Mouse (Mus musculus): ENCODE data around the gene Desi1. TPM values are rescaled to one million over a fixed set of nuclear protein-coding genes. Genes with fewer than 3 reads are reported as not detected.
A peak's percentile ranks its signal among the peaks of the same experiment; 100 is the strongest.

Gene Desi1
- polyA plus RNA-seq, 1 experiment: 22.7 TPM

DNA sequence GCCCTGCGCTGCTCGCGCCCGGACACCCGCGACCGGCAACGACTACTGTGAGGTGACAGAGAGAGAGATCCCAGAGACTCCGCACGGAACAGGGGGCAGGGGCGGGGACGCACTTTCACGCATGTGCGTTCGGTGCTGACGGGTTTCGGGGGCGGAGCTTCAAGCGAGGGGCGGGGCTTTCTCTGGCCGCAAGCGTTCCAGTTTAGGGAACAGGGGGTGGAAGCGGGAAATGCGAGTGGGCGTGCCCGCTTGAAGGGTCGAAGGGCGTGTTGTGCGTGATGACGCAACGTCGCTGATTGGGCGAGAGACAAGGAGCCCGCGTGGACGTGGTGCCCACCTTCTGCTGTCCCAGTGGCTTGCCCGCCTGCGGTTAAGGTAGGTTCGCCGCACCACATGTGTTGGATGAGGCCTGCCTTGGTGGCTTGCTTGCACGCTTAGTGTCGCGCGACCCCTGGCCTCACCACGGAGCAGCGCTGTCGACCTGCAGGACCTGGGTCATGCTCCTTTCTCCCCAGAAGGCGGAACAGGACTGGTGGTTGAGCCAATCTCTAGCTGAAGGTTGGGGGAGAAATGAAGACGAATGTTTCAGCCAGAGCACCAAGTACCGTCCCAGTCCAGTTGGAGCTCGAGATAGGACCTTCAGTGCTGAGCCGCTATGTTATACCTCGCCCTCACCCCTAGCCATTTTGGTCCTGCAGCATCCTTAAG lies 17.4 kb downstream of the Desi1 start:
- under 1% methylated on average over 53 of the region's 53 CpGs for WGBS
- Histone ChIP-seq H3K27ac (ENCODE audit: control insufficient read depth, insufficient read depth, low read depth, low read length, poor library complexity) (peak overlapping the region; percentile 51), H3K4me3 (replicated peaks; ENCODE audit: control insufficient read depth, low read depth, low read length) (peak overlapping the region; percentile 79), H3K4me1 (ENCODE audit: control insufficient read depth, insufficient read depth, low read length) (no peaks in the 10 kb centered on the region; the same call in 1 of the 2 replicates)
- peak; percentile 90 for TF ChIP-seq POLR2A (IDR thresholded peaks at IDR 0.05; ENCODE audit: borderline replicate concordance, control insufficient read depth, low read depth, low read length)
- peak; percentile 24; the same call in 1 of the 2 replicates for TF ChIP-seq CTCF (IDR thresholded peaks at IDR 0.05; ENCODE audit: control insufficient read depth, insufficient read depth, low read length)

DNA sequence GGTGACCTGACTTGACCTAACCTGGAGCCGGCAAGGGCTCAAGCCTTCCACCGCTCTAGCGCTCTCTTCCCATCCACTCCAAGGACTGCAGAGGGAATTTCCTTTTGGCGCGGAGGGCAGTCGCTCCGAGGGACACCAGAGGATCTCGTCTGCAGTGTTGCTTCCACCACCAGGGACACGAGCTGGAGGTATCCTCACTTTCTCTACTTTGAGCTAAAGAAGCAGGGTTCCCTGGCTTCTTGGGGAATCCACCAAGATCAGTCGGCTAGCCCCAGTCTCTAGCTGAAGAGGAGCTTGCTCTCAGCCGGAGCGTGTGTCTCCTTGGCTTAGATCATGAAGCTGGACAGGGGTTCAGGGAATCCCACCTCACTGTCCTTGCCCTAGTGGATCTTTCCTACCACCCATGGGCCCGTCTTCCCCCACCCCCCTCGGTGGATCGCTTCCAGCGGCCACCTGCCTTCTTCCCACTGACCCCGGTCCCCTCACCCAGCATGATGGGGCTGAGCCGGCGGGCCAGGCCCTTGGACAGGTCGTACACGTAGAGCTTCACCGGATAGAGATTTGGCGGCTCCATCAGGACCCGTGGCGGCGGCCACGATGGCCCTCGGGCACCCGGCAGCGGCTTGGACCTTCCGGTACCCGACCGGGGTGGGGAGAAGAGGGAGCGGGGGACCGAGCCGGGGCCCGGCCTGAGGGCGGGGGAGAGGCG lies 18.1 kb downstream of the Desi1 start:
- peak overlapping the region; percentile 79 for H3K4me3 ChIP-seq (replicated peaks; ENCODE audit: control insufficient read depth, low read depth, low read length)
- under 1% methylated on average over 39 of the region's 39 CpGs for WGBS
- H3K27ac ChIP-seq (ENCODE audit: control insufficient read depth, insufficient read depth, low read depth, low read length, poor library complexity): peak overlapping the region; percentile 51
- H3K4me1 ChIP-seq (ENCODE audit: control insufficient read depth, insufficient read depth, low read length): no peaks in the 10 kb centered on the region; the same call in 1 of the 2 replicates
- TF ChIP-seq CTCF (IDR thresholded peaks at IDR 0.05; ENCODE audit: control insufficient read depth, insufficient read depth, low read length) (no peak), POLR2A (IDR thresholded peaks at IDR 0.05; ENCODE audit: borderline replicate concordance, control insufficient read depth, low read depth, low read length) (no peak)

- WGBS: 6% methylated on average over 9 of the region's 9 CpGs
- Histone ChIP-seq H3K4me3 (replicated peaks; ENCODE audit: control insufficient read depth, low read depth, low read length) (peak overlapping the region; percentile 79), H3K27ac (ENCODE audit: control insufficient read depth, insufficient read depth, low read depth, low read length, poor library complexity) (0 out of 2 replicates have a peak overlapping the region, but pooled peaks have one; percentile 15), H3K4me1 (ENCODE audit: control insufficient read depth, insufficient read depth, low read length) (no peaks in the 10 kb centered on the region; the same call in 1 of the 2 replicates)
- TF ChIP-seq CTCF (IDR thresholded peaks at IDR 0.05; ENCODE audit: control insufficient read depth, insufficient read depth, low read length): no peak
- no peak for TF ChIP-seq POLR2A (IDR thresholded peaks at IDR 0.05; ENCODE audit: borderline replicate concordance, control insufficient read depth, low read depth, low read length)
Observed at GRCm38 (mm10) chr15:82014745-82015391, 18.8 kb downstream of the Desi1 start.

DNA sequence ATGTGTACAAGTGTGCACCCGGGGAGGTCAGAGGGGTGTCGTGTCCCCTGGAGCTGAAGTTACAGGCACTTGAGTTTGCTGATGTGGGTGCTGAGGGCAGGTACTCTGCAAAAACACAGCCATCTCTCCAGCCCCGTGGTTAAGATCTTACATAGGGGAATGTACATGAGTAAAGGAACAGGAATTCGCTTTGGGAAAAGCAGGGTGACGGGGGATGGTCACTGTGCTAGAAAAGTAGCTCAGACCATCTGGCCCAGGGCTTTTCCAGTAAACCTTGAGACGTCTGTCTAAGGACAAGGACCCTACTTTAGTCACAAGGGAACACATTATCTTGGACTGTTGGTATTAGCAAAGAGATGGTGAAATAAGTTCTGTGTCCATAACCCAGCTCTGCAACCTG lies 21.7 kb downstream of the Desi1 start:
- TF ChIP-seq POLR2A (IDR thresholded peaks at IDR 0.05; ENCODE audit: borderline replicate concordance, control insufficient read depth, low read depth, low read length) (no peak), CTCF (IDR thresholded peaks at IDR 0.05; ENCODE audit: control insufficient read depth, insufficient read depth, low read length) (no peak)
- Histone ChIP-seq H3K4me1 (ENCODE audit: control insufficient read depth, insufficient read depth, low read length) (no peaks in the 10 kb centered on the region; the same call in 1 of the 2 replicates), H3K27ac (ENCODE audit: control insufficient read depth, insufficient read depth, low read depth, low read length, poor library complexity) (no peak overlapping the region), H3K4me3 (replicated peaks; ENCODE audit: control insufficient read depth, low read depth, low read length) (no peak overlapping the region)
- WGBS: 73% methylated on average over 6 of the region's 6 CpGs

- 60% methylated on average over 8 of the region's 8 CpGs for WGBS
- Histone ChIP-seq H3K4me3 (replicated peaks; ENCODE audit: control insufficient read depth, low read depth, low read length) (no peak overlapping the region), H3K27ac (ENCODE audit: control insufficient read depth, insufficient read depth, low read depth, low read length, poor library complexity) (no peak overlapping the region), H3K4me1 (ENCODE audit: control insufficient read depth, insufficient read depth, low read length) (no peaks in the 10 kb centered on the region; the same call in 1 of the 2 replicates)
- TF ChIP-seq POLR2A (IDR thresholded peaks at IDR 0.05; ENCODE audit: borderline replicate concordance, control insufficient read depth, low read depth, low read length) (no peak), CTCF (IDR thresholded peaks at IDR 0.05; ENCODE audit: control insufficient read depth, insufficient read depth, low read length) (no peak)
Observed at GRCm38 (mm10) chr15:82004257-82004656, 29.4 kb downstream of the Desi1 start.

- TF ChIP-seq POLR2A (IDR thresholded peaks at IDR 0.05; ENCODE audit: borderline replicate concordance, control insufficient read depth, low read depth, low read length): no peak
- no peak for TF ChIP-seq CTCF (IDR thresholded peaks at IDR 0.05; ENCODE audit: control insufficient read depth, insufficient read depth, low read length)
- WGBS: 94% methylated on average over 6 of the region's 6 CpGs
- Histone ChIP-seq H3K4me3 (replicated peaks; ENCODE audit: control insufficient read depth, low read depth, low read length) (no peak overlapping the region), H3K4me1 (ENCODE audit: control insufficient read depth, insufficient read depth, low read length) (no peaks in the 10 kb centered on the region; the same call in 1 of the 2 replicates), H3K27ac (ENCODE audit: control insufficient read depth, insufficient read depth, low read depth, low read length, poor library complexity) (no peak overlapping the region)
Observed at GRCm38 (mm10) chr15:81993992-81994391, 39.7 kb downstream of the Desi1 start.

DNA sequence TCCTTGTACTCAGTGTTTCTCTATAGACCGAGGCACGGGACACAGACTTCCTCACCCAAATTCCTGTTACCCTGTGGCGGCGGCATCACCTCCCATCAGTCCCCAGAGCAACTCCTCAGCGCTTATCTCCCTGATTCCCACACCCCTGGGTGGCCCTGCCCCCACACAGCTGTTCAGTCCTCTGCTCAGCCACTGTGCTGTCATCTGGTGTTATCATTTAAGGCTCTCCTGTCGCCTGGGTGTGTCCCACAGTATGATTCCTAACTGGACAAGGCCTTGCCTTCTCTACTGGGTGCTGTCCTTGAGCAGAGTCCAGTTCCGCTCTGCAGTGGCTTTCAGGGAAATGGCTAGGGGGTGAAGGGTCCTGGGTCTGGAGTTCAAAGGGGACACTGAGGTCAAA lies 43.1 kb downstream of the Desi1 start:
- H3K27ac ChIP-seq (ENCODE audit: control insufficient read depth, insufficient read depth, low read depth, low read length, poor library complexity): no peak overlapping the region
- no peak for TF ChIP-seq POLR2A (IDR thresholded peaks at IDR 0.05; ENCODE audit: borderline replicate concordance, control insufficient read depth, low read depth, low read length)
- no peak for TF ChIP-seq CTCF (IDR thresholded peaks at IDR 0.05; ENCODE audit: control insufficient read depth, insufficient read depth, low read length)
- WGBS: 41% methylated on average over 7 of the region's 7 CpGs
- H3K4me1 ChIP-seq (ENCODE audit: control insufficient read depth, insufficient read depth, low read length): no peaks in the 10 kb centered on the region; the same call in 1 of the 2 replicates
- H3K4me3 ChIP-seq (replicated peaks; ENCODE audit: control insufficient read depth, low read depth, low read length): no peak overlapping the region

Data from bone marrow, adult 2 months (tissue).